Mouse (Mus musculus) liver, embryonic 16.5 days (tissue): Measurements from ENCODE around the gene Zranb2. TPM values are rescaled to one million over a fixed set of nuclear protein-coding genes. Genes with fewer than 3 reads are reported as not detected.

Experiments used
- ATAC-seq: fragments of 200-750 bp; cut with Nextera tagmentation; 2 replicates; pipeline ENCODE4 v1.8.0; 2017; ENCODE audit warnings: low read depth, mild to moderate bottlenecking, moderate number of reproducible peaks, moderate library complexity
- H3K27ac ChIP-seq: fragments of 300-500 bp; sonication (generic); 2 replicates; pipeline ENCODE4 v1.5.1; 2014; ENCODE audit warnings: mild to moderate bottlenecking, low read length
- H3K27me3 ChIP-seq: fragments of 300-500 bp; sonication (generic); 2 replicates; pipeline ENCODE4 v1.6.1; 2014; ENCODE audit warnings: low read depth, low read length, mixed read lengths; ENCODE audit not compliant: control insufficient read depth, insufficient read depth
- H3K36me3 ChIP-seq: fragments of 300-500 bp; sonication (generic); 2 replicates; pipeline ENCODE4 v1.6.1; 2014; ENCODE audit warnings: mild to moderate bottlenecking; ENCODE audit not compliant: control insufficient read depth, insufficient read depth
- H3K4me1 ChIP-seq: fragments of 300-500 bp; sonication (generic); 2 replicates; pipeline ENCODE4 v1.6.1; 2014; ENCODE audit warnings: low read depth, low read length, mixed read lengths; ENCODE audit not compliant: control insufficient read depth
- H3K4me2 ChIP-seq: fragments of 300-500 bp; sonication (generic); 2 replicates; pipeline ENCODE4 v1.6.1; 2014; ENCODE audit warnings: low read depth, low read length, mixed read lengths
- H3K4me3 ChIP-seq: fragments of 300-500 bp; sonication (generic); 2 replicates; pipeline ENCODE4 v1.5.1; 2014; ENCODE audit warnings: low read depth, mild to moderate bottlenecking, low read length
- H3K9ac ChIP-seq: fragments of 300-500 bp; sonication (generic); 2 replicates; pipeline ENCODE4 v1.6.1; 2014; ENCODE audit warnings: low read depth, low read length
- H3K9me3 ChIP-seq: fragments of 300-500 bp; sonication (generic); replicated peaks from 2 replicates; pipeline ENCODE4 v1.6.1; 2016; ENCODE audit warnings: low read length; ENCODE audit not compliant: control insufficient read depth
- WGBS: fragments of 180-500 bp; shearing (Covaris S2); extraction: QIAGEN DNeasy Blood & Tissue Kit; methylation state at CpG from one replicate; pipeline ENCODE4 v1.1.7; 2014; ENCODE audit not compliant: insufficient replicate concordance; 5-methylcytosine and 5-hydroxymethylcytosine counted together
- polyA plus RNA-seq: library from polyadenylated mRNA; unstranded; fragments of >200 nt; fragmentation: Nextera tagmentation; extraction: Ambion mirVana; gene quantifications from 2 replicates; pipeline ENCODE4 v1.2.1, GENCODE M21; 2015

Zranb2 gene
- polyA plus RNA-seq, 1 experiment from 2014 or later, result 36.6 TPM

GRCm38 (mm10) chr3:157576343-157576722 lies 42.4 kb downstream of the Zranb2 start:
- H3K27me3 ChIP-seq, result no peaks in the 10 kb centered on the region
- H3K9me3 ChIP-seq, result no peaks in the 10 kb centered on the region
- WGBS, result 30% methylated on average over 1 of the region's 1 CpGs
- no peak overlapping the region for H3K4me2 ChIP-seq
- H3K4me1 ChIP-seq, result peaks cover 5% of the 10 kb centered on the region
- H3K27ac ChIP-seq, result no peak overlapping the region
- H3K9ac ChIP-seq, result no peak overlapping the region
- H3K36me3 ChIP-seq, result no peaks in the 10 kb centered on the region
- ATAC-seq, result no peak
- H3K4me3 ChIP-seq, result no peak overlapping the region

- Histone ChIP-seq H3K4me3 (no peak overlapping the region), H3K9ac (no peak overlapping the region), H3K27me3 (no peaks in the 10 kb centered on the region), H3K9me3 (no peaks in the 10 kb centered on the region), H3K36me3 (no peaks in the 10 kb centered on the region), H3K4me1 (peaks cover 5% of the 10 kb centered on the region), H3K27ac (no peak overlapping the region), H3K4me2 (no peak overlapping the region)
- ATAC-seq, result no peak
- 6% methylated on average over 1 of the region's 1 CpGs for WGBS
Measured at GRCm38 (mm10) chr3:157576862-157577261, 42.9 kb downstream of the Zranb2 start.

- H3K4me2 ChIP-seq, result no peak overlapping the region
- H3K9ac ChIP-seq, result no peak overlapping the region
- H3K9me3 ChIP-seq, result no peaks in the 10 kb centered on the region
- peaks cover 5% of the 10 kb centered on the region for H3K4me1 ChIP-seq
- no peak overlapping the region for H3K4me3 ChIP-seq
- H3K36me3 ChIP-seq, result no peaks in the 10 kb centered on the region
- WGBS, result 37% methylated on average over 5 of the region's 5 CpGs
- ATAC-seq, result no peak
- no peak overlapping the region for H3K27ac ChIP-seq
- H3K27me3 ChIP-seq, result no peaks in the 10 kb centered on the region
Measured at GRCm38 (mm10) chr3:157578469-157579170, 44.7 kb downstream of the Zranb2 start.

- Histone ChIP-seq H3K9me3 (no peaks in the 10 kb centered on the region), H3K9ac (no peak overlapping the region), H3K27me3 (no peaks in the 10 kb centered on the region), H3K36me3 (no peaks in the 10 kb centered on the region), H3K4me3 (no peak overlapping the region), H3K4me2 (no peak overlapping the region), H3K4me1 (peaks cover 5% of the 10 kb centered on the region), H3K27ac (no peak overlapping the region)
- no peak for ATAC-seq
- 54% methylated on average over 2 of the region's 2 CpGs for WGBS
Measured at GRCm38 (mm10) chr3:157579376-157579775, 45.4 kb downstream of the Zranb2 start.

GRCm38 (mm10) chr3:157580299-157580698 lies 46.3 kb downstream of the Zranb2 start:
- Histone ChIP-seq H3K27ac (no peak overlapping the region), H3K4me1 (peaks cover 5% of the 10 kb centered on the region), H3K4me2 (no peak overlapping the region), H3K27me3 (no peaks in the 10 kb centered on the region), H3K9ac (no peak overlapping the region), H3K4me3 (no peak overlapping the region), H3K36me3 (no peaks in the 10 kb centered on the region), H3K9me3 (no peaks in the 10 kb centered on the region)
- 17% methylated on average over 4 of the region's 4 CpGs for WGBS
- peak; percentile 60 for ATAC-seq

GRCm38 (mm10) chr3:157581755-157582154 lies 47.8 kb downstream of the Zranb2 start:
- Histone ChIP-seq H3K9me3 (no peaks in the 10 kb centered on the region), H3K4me1 (no peaks in the 10 kb centered on the region; the same call in 1 of the 2 replicates), H3K9ac (no peak overlapping the region), H3K36me3 (no peaks in the 10 kb centered on the region), H3K27ac (no peak overlapping the region), H3K4me3 (no peak overlapping the region), H3K27me3 (no peaks in the 10 kb centered on the region), H3K4me2 (no peak overlapping the region)
- WGBS, result 18% methylated on average over 2 of the region's 2 CpGs
- no peak for ATAC-seq

GRCm38 (mm10) chr3:157582626-157583405 lies 48.9 kb downstream of the Zranb2 start:
- no peak overlapping the region for H3K4me2 ChIP-seq
- H3K9ac ChIP-seq, result no peak overlapping the region
- H3K36me3 ChIP-seq, result no peaks in the 10 kb centered on the region
- H3K4me1 ChIP-seq, result no peaks in the 10 kb centered on the region; the same call in 1 of the 2 replicates
- no peak overlapping the region for H3K4me3 ChIP-seq
- no peak overlapping the region for H3K27ac ChIP-seq
- 53% methylated on average over 5 of the region's 5 CpGs for WGBS
- no peaks in the 10 kb centered on the region for H3K9me3 ChIP-seq
- no peaks in the 10 kb centered on the region for H3K27me3 ChIP-seq
- no peak for ATAC-seq

- no peak overlapping the region for H3K9ac ChIP-seq
- peak; percentile 39; the same call in 1 of the 2 replicates for ATAC-seq
- no peak overlapping the region for H3K4me3 ChIP-seq
- no peaks in the 10 kb centered on the region for H3K9me3 ChIP-seq
- H3K36me3 ChIP-seq, result no peaks in the 10 kb centered on the region
- no peak overlapping the region for H3K4me2 ChIP-seq
- 50% methylated on average over 7 of the region's 7 CpGs for WGBS
- no peaks in the 10 kb centered on the region for H3K27me3 ChIP-seq
- no peak overlapping the region for H3K27ac ChIP-seq
- H3K4me1 ChIP-seq, result no peaks in the 10 kb centered on the region
Measured at GRCm38 (mm10) chr3:157597837-157598379, 63.9 kb downstream of the Zranb2 start.
